Comparison of ENCODE assay signal across 28 mouse cellular contexts in the genomic region with DNA sequence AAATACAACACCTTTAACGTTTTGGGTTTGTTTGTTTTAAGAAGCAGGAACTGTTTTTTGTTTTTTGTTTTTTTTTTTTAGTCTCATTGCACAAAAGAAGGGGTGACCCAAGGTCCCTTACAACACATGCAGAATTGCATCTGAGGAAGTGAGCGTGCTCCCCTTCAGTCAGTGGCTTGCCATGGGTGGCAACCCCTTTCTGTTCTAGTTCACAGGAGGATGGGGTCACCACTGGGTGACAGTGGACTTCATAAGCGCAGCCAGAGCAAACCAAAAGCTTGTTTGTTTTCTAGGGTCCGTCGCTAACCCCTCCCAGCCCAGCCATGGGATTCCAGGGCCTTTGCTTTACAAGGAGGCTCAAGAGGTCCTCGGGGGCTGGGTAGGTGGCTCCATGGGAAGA. TPM values are rescaled to one million over a fixed set of nuclear protein-coding genes. Genes with fewer than 3 reads are reported as not detected.
A peak's percentile ranks its signal among the peaks of the same experiment; 100 is the strongest.
DNase-seq lines count a peak whose midpoint lies in the region; ATAC-seq and TF ChIP-seq lines count a peak whose summit lies in the region.
"Had no signal": no experiment of that assay in that cellular context is flagged by ENCODE, and none has a peak within 500 bp of the region (broad histone marks: within the 10 kb centered on the region; RNA-seq: fewer than 3 reads in every experiment).

No protein-coding gene starts in this region.

- no peaks in the 10 kb centered on the region for H3K9me3 ChIP-seq in hindbrain, embryonic 10.5 days
- no peaks in the 10 kb centered on the region for H3K9me3 ChIP-seq in hindbrain, embryonic 16.5 days (ENCODE audit: control insufficient read depth, low read length)
- no peaks in the 10 kb centered on the region for H3K9me3 ChIP-seq in midbrain, embryonic 16.5 days (replicated peaks; ENCODE audit: control insufficient read depth, low read length, poor library complexity, severe bottlenecking)
- H3K9me3 ChIP-seq: embryonic facial prominence, embryonic 10.5 days; embryonic facial prominence, embryonic 13.5 days; forebrain, embryonic 12.5 days; forebrain, embryonic 15.5 days; G1E; heart, embryonic 12.5 days; heart, embryonic 15.5 days had no signal

- peaks cover 9% of the 10 kb centered on the region for H3K27me3 ChIP-seq in hindbrain, embryonic 10.5 days (ENCODE audit: insufficient read depth, poor library complexity, severe bottlenecking)
- no peaks in the 10 kb centered on the region for H3K27me3 ChIP-seq in hindbrain, embryonic 16.5 days (replicated peaks; ENCODE audit: control insufficient read depth, insufficient read depth, low read length)
- H3K27me3 ChIP-seq in midbrain, embryonic 16.5 days (ENCODE audit: control insufficient read depth, insufficient read depth, low read depth, low read length): no peaks in the 10 kb centered on the region
- H3K27me3 ChIP-seq: CH12.LX; embryonic facial prominence, embryonic 13.5 days; forebrain, embryonic 12.5 days; forebrain, embryonic 15.5 days; heart, embryonic 12.5 days; heart, embryonic 15.5 days had no signal

- no peak for TF ChIP-seq POLR2A in bone marrow, adult 2 months (IDR thresholded peaks at IDR 0.05; ENCODE audit: borderline replicate concordance, control insufficient read depth, low read depth, low read length)

- no peak for TF ChIP-seq CTCF in bone marrow, adult 2 months (IDR thresholded peaks at IDR 0.05; ENCODE audit: control insufficient read depth, insufficient read depth, low read length)

- no peak overlapping the region for H3K4me3 ChIP-seq in hindbrain, embryonic 10.5 days
- no peak overlapping the region for H3K4me3 ChIP-seq in hindbrain, embryonic 16.5 days (ENCODE audit: low read length)
- H3K4me3 ChIP-seq in bone marrow, adult 2 months (replicated peaks; ENCODE audit: control insufficient read depth, low read depth, low read length): no peak overlapping the region
- no peak overlapping the region for H3K4me3 ChIP-seq in midbrain, embryonic 16.5 days (ENCODE audit: low read depth, low read length)
- H3K4me3 ChIP-seq: embryonic facial prominence, embryonic 10.5 days; embryonic facial prominence, embryonic 13.5 days; erythroblast, embryonic 14.5 days; forebrain, embryonic 12.5 days; forebrain, embryonic 15.5 days; heart, embryonic 12.5 days; heart, embryonic 15.5 days had no signal

- H3K4me1 ChIP-seq in hindbrain, embryonic 10.5 days (replicated peaks): peaks cover 15% of the 10 kb centered on the region
- H3K4me1 ChIP-seq in hindbrain, embryonic 16.5 days (ENCODE audit: control insufficient read depth, insufficient read depth, low read depth, low read length): no peaks in the 10 kb centered on the region
- H3K4me1 ChIP-seq in bone marrow, adult 2 months (ENCODE audit: control insufficient read depth, insufficient read depth, low read length): peaks cover 4% of the 10 kb centered on the region
- H3K4me1 ChIP-seq in midbrain, embryonic 16.5 days (ENCODE audit: control insufficient read depth, insufficient read depth, low read length): peaks cover 5% of the 10 kb centered on the region; the same call in 1 of the 2 replicates
- H3K4me1 ChIP-seq: embryonic facial prominence, embryonic 13.5 days; forebrain, embryonic 15.5 days had no signal

- no peak overlapping the region for H3K4me2 ChIP-seq in hindbrain, embryonic 16.5 days (ENCODE audit: low read length)
- H3K4me2 ChIP-seq in midbrain, embryonic 16.5 days (ENCODE audit: low read length): no peak overlapping the region
- H3K4me2 ChIP-seq: embryonic facial prominence, embryonic 13.5 days; forebrain, embryonic 12.5 days; forebrain, embryonic 15.5 days; heart, embryonic 12.5 days; heart, embryonic 15.5 days; hindbrain, embryonic 14.5 days had no signal

- 76% methylated on average over 6 of the region's 6 CpGs for WGBS in hindbrain, embryonic 10.5 days
- WGBS in hindbrain, embryonic 16.5 days: 70% methylated on average over 6 of the region's 6 CpGs
- 48% methylated on average over 6 of the region's 6 CpGs for WGBS in bone marrow, adult 2 months
- WGBS in midbrain, embryonic 16.5 days: 76% methylated on average over 6 of the region's 6 CpGs

- peak overlapping the region; percentile 56; the same call in 1 of the 2 replicates for H3K27ac ChIP-seq in hindbrain, embryonic 10.5 days
- no peak overlapping the region for H3K27ac ChIP-seq in hindbrain, embryonic 16.5 days (ENCODE audit: low read depth, low read length)
- peak overlapping the region; percentile 82 for H3K27ac ChIP-seq in bone marrow, adult 2 months (ENCODE audit: control insufficient read depth, insufficient read depth, low read depth, low read length, poor library complexity)
- H3K27ac ChIP-seq in midbrain, embryonic 16.5 days (ENCODE audit: low read length): no peak overlapping the region
- H3K27ac ChIP-seq: embryonic facial prominence, embryonic 10.5 days; embryonic facial prominence, embryonic 13.5 days; forebrain, embryonic 12.5 days; forebrain, embryonic 15.5 days; heart, embryonic 15.5 days; hindbrain, embryonic 14.5 days had no signal

- H3K9ac ChIP-seq in hindbrain, embryonic 16.5 days (ENCODE audit: low read depth, low read length): no peak overlapping the region
- no peak overlapping the region for H3K9ac ChIP-seq in midbrain, embryonic 16.5 days (ENCODE audit: low read depth, low read length)
- H3K9ac ChIP-seq: embryonic facial prominence, embryonic 13.5 days; forebrain, embryonic 12.5 days; forebrain, embryonic 15.5 days; heart, embryonic 12.5 days; heart, embryonic 15.5 days; hindbrain, embryonic 14.5 days had no signal

- no peak for ATAC-seq in hindbrain, embryonic 16.5 days
- ATAC-seq in megakaryocyte, adult 5-6 weeks (ENCODE audit: poor library complexity, severe bottlenecking): peak; percentile 77
- ATAC-seq in midbrain, embryonic 16.5 days: no peak
- ATAC-seq: forebrain, embryonic 15.5 days; Patski had no signal

- no peaks in the 10 kb centered on the region for H3K36me3 ChIP-seq in hindbrain, embryonic 10.5 days
- no peaks in the 10 kb centered on the region for H3K36me3 ChIP-seq in hindbrain, embryonic 16.5 days (ENCODE audit: control insufficient read depth, insufficient read depth, low read length)
- no peaks in the 10 kb centered on the region for H3K36me3 ChIP-seq in midbrain, embryonic 16.5 days (ENCODE audit: control insufficient read depth, insufficient read depth, low read length)
- H3K36me3 ChIP-seq: embryonic facial prominence, embryonic 10.5 days; embryonic facial prominence, embryonic 13.5 days; forebrain, embryonic 12.5 days; forebrain, embryonic 15.5 days; G1E; heart, embryonic 12.5 days; heart, embryonic 15.5 days had no signal

- no peak for DNase-seq in hindbrain, embryonic 10.5 days (ENCODE audit: low spot score)
- no peak for DNase-seq in right cerebral cortex, postnatal 14 days
- DNase-seq: adrenal gland, postnatal 10 days; adrenal gland, postnatal 36 days; B cell, adult 2 months; cerebellum, adult 11 months; cerebellum, adult 2 months; cerebellum, adult 9-11 months; cerebellum, postnatal 25 days; embryo, embryonic 11 days; gastrocnemius, postnatal 25 days; heart, postnatal 10 days; heart, postnatal 36 days had no signal

RNA-seq across cellular contexts. Expression of gene Rcsd1, which starts 22.0 kb away (rescaled TPM):
- 11.2 and 11.4 TPM in 2 replicates for polyA plus RNA-seq in hindbrain, embryonic 10.5 days (2016; fragmentation: Nextera tagmentation; extraction: Ambion mirVana)
- polyA plus RNA-seq in hindbrain, embryonic 16.5 days (2015; fragmentation: Nextera tagmentation; extraction: Ambion mirVana): 9.5 and 12.5 TPM in 2 replicates
- polyA plus RNA-seq in bone marrow, adult 2 months (2011; ENCODE audit: insufficient read depth, insufficient read length, low replicate concordance, missing spikeins): 51.6 and 119 TPM in 2 replicates
- 82.1 and 88.8 TPM in 2 replicates for total RNA-seq in megakaryocyte, adult 5-6 weeks (2015)
- total RNA-seq in megakaryocyte, adult 5-6 weeks (2017): 184 and 199 TPM in 2 replicates
- 7.8 and 7.9 TPM in 2 replicates for polyA plus RNA-seq in midbrain, embryonic 16.5 days (2015; fragmentation: Nextera tagmentation; extraction: Ambion mirVana)

RNA-seq across cellular contexts. Expression of gene Creg1, which starts 32.0 kb away (rescaled TPM):
- 30.0 and 40.7 TPM in 2 replicates for polyA plus RNA-seq in hindbrain, embryonic 10.5 days (2016; fragmentation: Nextera tagmentation; extraction: Ambion mirVana)
- polyA plus RNA-seq in hindbrain, embryonic 16.5 days (2015; fragmentation: Nextera tagmentation; extraction: Ambion mirVana): 42.8 and 42.9 TPM in 2 replicates
- 288 and 312 TPM in 2 replicates for polyA plus RNA-seq in bone marrow, adult 2 months (2011; ENCODE audit: insufficient read depth, insufficient read length, low replicate concordance, missing spikeins)
- total RNA-seq in megakaryocyte, adult 5-6 weeks (2015): 263 and 307 TPM in 2 replicates
- total RNA-seq in megakaryocyte, adult 5-6 weeks (2017): 140 and 147 TPM in 2 replicates
- 32.6 and 33.9 TPM in 2 replicates for polyA plus RNA-seq in midbrain, embryonic 16.5 days (2015; fragmentation: Nextera tagmentation; extraction: Ambion mirVana)

RNA-seq across cellular contexts. Expression of gene Cd247, which starts 56.9 kb away (rescaled TPM):
- 1.0 and 1.2 TPM in 2 replicates for polyA plus RNA-seq in hindbrain, embryonic 10.5 days (2016; fragmentation: Nextera tagmentation; extraction: Ambion mirVana)
- polyA plus RNA-seq in hindbrain, embryonic 16.5 days (2015; fragmentation: Nextera tagmentation; extraction: Ambion mirVana): 0.46 and 0.77 TPM in 2 replicates
- 3.3 and 4.9 TPM in 2 replicates for polyA plus RNA-seq in bone marrow, adult 2 months (2011; ENCODE audit: insufficient read depth, insufficient read length, low replicate concordance, missing spikeins)
- 1.1 and 2.8 TPM in 2 replicates for total RNA-seq in megakaryocyte, adult 5-6 weeks (2015)
- 2.1 and 3.7 TPM in 2 replicates for total RNA-seq in megakaryocyte, adult 5-6 weeks (2017)
- polyA plus RNA-seq in midbrain, embryonic 16.5 days (2015; fragmentation: Nextera tagmentation; extraction: Ambion mirVana): 1.2 and 1.3 TPM in 2 replicates

Comparison
In these comparisons a context has a peak if more than half of its experiments do, and no peak if none do; other contexts are left out.
1. H3K27ac ChIP-seq: peak in hindbrain, embryonic 10.5 days (single experiment) and bone marrow, adult 2 months (single experiment); none in hindbrain, embryonic 16.5 days (single experiment) and midbrain, embryonic 16.5 days (single experiment).